In genomic region chr16:10447781-10448180, GRCm38 (mm10) we compare ENCODE assay signal across 8 mouse cellular contexts. TPM values are rescaled to one million over a fixed set of nuclear protein-coding genes. Genes with fewer than 3 reads are reported as not detected.
A peak's percentile ranks its signal among the peaks of the same experiment; 100 is the strongest.
DNase-seq lines count a peak whose midpoint lies in the region; ATAC-seq and TF ChIP-seq lines count a peak whose summit lies in the region.

No protein-coding gene starts in this region.

- H3K4me2 ChIP-seq in kidney, embryonic 14.5 days (replicated peaks; ENCODE audit: low read depth, low read length), result peak overlapping the region; percentile 77
- peak overlapping the region; percentile 81 for H3K4me2 ChIP-seq in embryonic facial prominence, embryonic 11.5 days (ENCODE audit: low read depth, low read length)
- peak overlapping the region; percentile 61 for H3K4me2 ChIP-seq in hindbrain, embryonic 14.5 days (replicated peaks)
- H3K4me2 ChIP-seq in midbrain, embryonic 16.5 days (ENCODE audit: low read length), result peak overlapping the region; percentile 65

- peak overlapping the region; percentile 61 for H3K9ac ChIP-seq in kidney, embryonic 14.5 days (ENCODE audit: low read depth, low read length)
- H3K9ac ChIP-seq in embryonic facial prominence, embryonic 11.5 days (replicated peaks; ENCODE audit: low read length), result peak overlapping the region; percentile 59
- H3K9ac ChIP-seq in hindbrain, embryonic 14.5 days, result peak overlapping the region; percentile 72
- peak overlapping the region; percentile 78 for H3K9ac ChIP-seq in midbrain, embryonic 16.5 days (ENCODE audit: low read depth, low read length)

- DNase-seq in kidney, adult 2 months, result no peak
- DNase-seq in embryonic facial prominence, embryonic 11.5 days (ENCODE audit: low spot score), result no peak
- DNase-seq in hindbrain, embryonic 14.5 days (ENCODE audit: low spot score), result no peak
- DNase-seq in right cerebral cortex, adult 2 months (ENCODE audit: low spot score in 2 of 2), result no peak
- no peak for DNase-seq in testis, postnatal 10 days (ENCODE audit: low spot score)
- DNase-seq in urinary bladder, postnatal 4 days (ENCODE audit: low spot score in 2 of 2), result no peak

- H3K9me3 ChIP-seq in kidney, embryonic 14.5 days (ENCODE audit: control insufficient read depth, low read length), result no peaks in the 10 kb centered on the region
- H3K9me3 ChIP-seq in embryonic facial prominence, embryonic 11.5 days (replicated peaks; ENCODE audit: control insufficient read depth, low read length), result no peaks in the 10 kb centered on the region
- no peaks in the 10 kb centered on the region for H3K9me3 ChIP-seq in hindbrain, embryonic 14.5 days (ENCODE audit: control insufficient read depth, low read length)
- no peaks in the 10 kb centered on the region for H3K9me3 ChIP-seq in midbrain, embryonic 16.5 days (replicated peaks; ENCODE audit: control insufficient read depth, low read length, poor library complexity, severe bottlenecking)

- 0 out of 2 replicates have a peak overlapping the region, but pooled peaks have one; percentile 56 for H3K27ac ChIP-seq in kidney, embryonic 14.5 days (ENCODE audit: low read depth, low read length)
- no peak overlapping the region for H3K27ac ChIP-seq in kidney, adult 2 months (ENCODE audit: insufficient read depth, low read depth, low read length)
- no peak overlapping the region; the same call in 1 of the 2 replicates for H3K27ac ChIP-seq in embryonic facial prominence, embryonic 11.5 days (replicated peaks; ENCODE audit: low read depth, low read length)
- peak overlapping the region; percentile 75; the same call in 1 of the 2 replicates for H3K27ac ChIP-seq in hindbrain, embryonic 14.5 days
- peak overlapping the region; percentile 85; the same call in 1 of the 2 replicates for H3K27ac ChIP-seq in midbrain, embryonic 16.5 days (ENCODE audit: low read length)

- no peak for TF ChIP-seq POLR2A in kidney, adult 2 months (IDR thresholded peaks at IDR 0.05; ENCODE audit: low read depth, low read length)

- H3K27me3 ChIP-seq in kidney, embryonic 14.5 days (ENCODE audit: control insufficient read depth, insufficient read depth, low read length), result no peaks in the 10 kb centered on the region
- H3K27me3 ChIP-seq in kidney, adult 2 months (replicated peaks; ENCODE audit: control insufficient read depth, insufficient read depth, low read length), result no peaks in the 10 kb centered on the region
- H3K27me3 ChIP-seq in embryonic facial prominence, embryonic 11.5 days (ENCODE audit: control insufficient read depth, insufficient read depth, low read length), result no peaks in the 10 kb centered on the region
- no peaks in the 10 kb centered on the region for H3K27me3 ChIP-seq in hindbrain, embryonic 14.5 days (ENCODE audit: control insufficient read depth, insufficient read depth, low read length)
- no peaks in the 10 kb centered on the region for H3K27me3 ChIP-seq in midbrain, embryonic 16.5 days (ENCODE audit: control insufficient read depth, insufficient read depth, low read depth, low read length)

- WGBS in kidney, embryonic 14.5 days, result 44% methylated on average over 2 of the region's 2 CpGs
- WGBS in kidney, adult 2 months, result 62% methylated on average over 2 of the region's 2 CpGs
- 54% methylated on average over 2 of the region's 2 CpGs for WGBS in embryonic facial prominence, embryonic 11.5 days
- 77% methylated on average over 2 of the region's 2 CpGs for WGBS in hindbrain, embryonic 14.5 days
- 58% methylated on average over 2 of the region's 2 CpGs for WGBS in midbrain, embryonic 16.5 days

- H3K4me3 ChIP-seq in kidney, embryonic 14.5 days (ENCODE audit: low read length), result peak overlapping the region; percentile 46
- no peak overlapping the region for H3K4me3 ChIP-seq in kidney, adult 2 months (ENCODE audit: insufficient read depth, low read depth, low read length)
- H3K4me3 ChIP-seq in embryonic facial prominence, embryonic 11.5 days (ENCODE audit: low read depth, low read length), result peak overlapping the region; percentile 40
- peak overlapping the region; percentile 52 for H3K4me3 ChIP-seq in hindbrain, embryonic 14.5 days (replicated peaks; ENCODE audit: low read length)
- H3K4me3 ChIP-seq in midbrain, embryonic 16.5 days (ENCODE audit: low read depth, low read length), result peak overlapping the region; percentile 50

- no peak for ATAC-seq in kidney, embryonic 14.5 days (ENCODE audit: low FRiP score, low TSS enrichment)
- ATAC-seq in embryonic facial prominence, embryonic 11.5 days (replicated peaks; ENCODE audit: insufficient number of reproducible peaks, low FRiP score, low TSS enrichment, low read depth), result peak; percentile 47; the same call in 1 of the 2 replicates
- ATAC-seq in hindbrain, embryonic 14.5 days (ENCODE audit: low FRiP score), result no peak
- ATAC-seq in midbrain, embryonic 16.5 days, result 0 out of 2 replicates have a peak, but pooled peaks have one; percentile 9

- peaks cover 17% of the 10 kb centered on the region for H3K4me1 ChIP-seq in kidney, embryonic 14.5 days (ENCODE audit: control insufficient read depth, insufficient read depth, low read length)
- H3K4me1 ChIP-seq in kidney, adult 2 months (ENCODE audit: control insufficient read depth, insufficient read depth, low read length), result peaks cover 18% of the 10 kb centered on the region; the same call in 1 of the 2 replicates
- H3K4me1 ChIP-seq in embryonic facial prominence, embryonic 11.5 days (ENCODE audit: control insufficient read depth, insufficient read depth, low read length), result no peaks in the 10 kb centered on the region
- peaks cover 28% of the 10 kb centered on the region for H3K4me1 ChIP-seq in hindbrain, embryonic 14.5 days (replicated peaks; ENCODE audit: control insufficient read depth, insufficient read depth, low read length)
- H3K4me1 ChIP-seq in midbrain, embryonic 16.5 days (ENCODE audit: control insufficient read depth, insufficient read depth, low read length), result peaks cover 34% of the 10 kb centered on the region

- TF ChIP-seq CTCF in kidney, adult 2 months (conservative IDR thresholded peaks at IDR 0.05; ENCODE audit: insufficient read depth, insufficient read length, low read depth, low read length), result no peak

- H3K36me3 ChIP-seq in kidney, embryonic 14.5 days (ENCODE audit: control insufficient read depth, insufficient read depth, low read length), result no peaks in the 10 kb centered on the region
- no peaks in the 10 kb centered on the region for H3K36me3 ChIP-seq in kidney, adult 2 months (ENCODE audit: control insufficient read depth, insufficient read depth, low read length)
- H3K36me3 ChIP-seq in embryonic facial prominence, embryonic 11.5 days (replicated peaks; ENCODE audit: control insufficient read depth, insufficient read depth, low read depth, low read length), result no peaks in the 10 kb centered on the region
- H3K36me3 ChIP-seq in hindbrain, embryonic 14.5 days (replicated peaks; ENCODE audit: control insufficient read depth, insufficient read depth), result no peaks in the 10 kb centered on the region
- no peaks in the 10 kb centered on the region for H3K36me3 ChIP-seq in midbrain, embryonic 16.5 days (ENCODE audit: control insufficient read depth, insufficient read depth, low read length)

RNA-seq across cellular contexts. Expression of gene Tvp23a, which starts 0.6 kb away (rescaled TPM):
- 9.5 and 15.7 TPM in 2 replicates for polyA plus RNA-seq in kidney, embryonic 14.5 days (2014; fragmentation: Nextera tagmentation; extraction: Ambion mirVana)
- polyA plus RNA-seq in kidney, adult 2 months (2012; rRNA removed), result 0.75 and 0.84 TPM in 2 replicates
- 22.8 and 23.7 TPM in 2 replicates for polyA plus RNA-seq in embryonic facial prominence, embryonic 11.5 days (2014; fragmentation: Nextera tagmentation; extraction: Ambion mirVana)
- polyA plus RNA-seq in hindbrain, embryonic 14.5 days (2014; fragmentation: Nextera tagmentation; extraction: Ambion mirVana), result 44.3 and 44.5 TPM in 2 replicates
- 54.2 and 54.7 TPM in 2 replicates for polyA plus RNA-seq in midbrain, embryonic 16.5 days (2015; fragmentation: Nextera tagmentation; extraction: Ambion mirVana)

RNA-seq across cellular contexts. Expression of gene Ciita, which starts 32.1 kb away (rescaled TPM):
- polyA plus RNA-seq in kidney, embryonic 14.5 days (2014; fragmentation: Nextera tagmentation; extraction: Ambion mirVana), result 0.31 and 1.4 TPM in 2 replicates
- polyA plus RNA-seq in kidney, adult 2 months (2012; rRNA removed), result 2.8 and 5.3 TPM in 2 replicates
- 0.13 and 0.14 TPM in 2 replicates for polyA plus RNA-seq in embryonic facial prominence, embryonic 11.5 days (2014; fragmentation: Nextera tagmentation; extraction: Ambion mirVana)
- 0.62 and 0.69 TPM in 2 replicates for polyA plus RNA-seq in hindbrain, embryonic 14.5 days (2014; fragmentation: Nextera tagmentation; extraction: Ambion mirVana)
- 0.53 and 0.71 TPM in 2 replicates for polyA plus RNA-seq in midbrain, embryonic 16.5 days (2015; fragmentation: Nextera tagmentation; extraction: Ambion mirVana)

RNA-seq across cellular contexts. Expression of gene Nubp1, which starts 36.0 kb away (rescaled TPM):
- polyA plus RNA-seq in kidney, embryonic 14.5 days (2014; fragmentation: Nextera tagmentation; extraction: Ambion mirVana), result 69.9 and 77.1 TPM in 2 replicates
- 28.1 and 30.5 TPM in 2 replicates for polyA plus RNA-seq in kidney, adult 2 months (2012; rRNA removed)
- 75.0 and 75.6 TPM in 2 replicates for polyA plus RNA-seq in embryonic facial prominence, embryonic 11.5 days (2014; fragmentation: Nextera tagmentation; extraction: Ambion mirVana)
- 46.0 and 50.4 TPM in 2 replicates for polyA plus RNA-seq in hindbrain, embryonic 14.5 days (2014; fragmentation: Nextera tagmentation; extraction: Ambion mirVana)
- 43.6 and 45.3 TPM in 2 replicates for polyA plus RNA-seq in midbrain, embryonic 16.5 days (2015; fragmentation: Nextera tagmentation; extraction: Ambion mirVana)

RNA-seq across cellular contexts. Expression of gene Tekt5, which starts 52.5 kb away (rescaled TPM):
- polyA plus RNA-seq in kidney, embryonic 14.5 days (2014; fragmentation: Nextera tagmentation; extraction: Ambion mirVana), result 0.90 and 1.3 TPM in 2 replicates
- polyA plus RNA-seq in kidney, adult 2 months (2012; rRNA removed), result 0.64 and 0.77 TPM in 2 replicates
- polyA plus RNA-seq in embryonic facial prominence, embryonic 11.5 days (2014; fragmentation: Nextera tagmentation; extraction: Ambion mirVana), result 0.11 and 0.15 TPM in 2 replicates
- 16.1 and 17.9 TPM in 2 replicates for polyA plus RNA-seq in hindbrain, embryonic 14.5 days (2014; fragmentation: Nextera tagmentation; extraction: Ambion mirVana)
- 12.9 and 18.3 TPM in 2 replicates for polyA plus RNA-seq in midbrain, embryonic 16.5 days (2015; fragmentation: Nextera tagmentation; extraction: Ambion mirVana)

Comparison
In these comparisons a context has a peak if more than half of its experiments do, and no peak if none do; other contexts are left out.
1. H3K27ac ChIP-seq: peak in kidney, embryonic 14.5 days (single experiment), hindbrain, embryonic 14.5 days (single experiment) and midbrain, embryonic 16.5 days (single experiment); none in kidney, adult 2 months (single experiment) and embryonic facial prominence, embryonic 11.5 days (single experiment).
2. ATAC-seq: peak in embryonic facial prominence, embryonic 11.5 days (single experiment) and midbrain, embryonic 16.5 days (single experiment); none in kidney, embryonic 14.5 days (single experiment) and hindbrain, embryonic 14.5 days (single experiment).
3. Peak in every context shown above with its lines, with median percentiles within 50 percentile points of each other: H3K4me2 ChIP-seq and H3K9ac ChIP-seq.